Mouse (Mus musculus) adrenal gland, postnatal 14 days (tissue): ENCODE data around the gene Cdc42se2. TPM values are rescaled to one million over a fixed set of nuclear protein-coding genes. Genes with fewer than 3 reads are reported as not detected.

ENCODE experiments used
- DNase-seq: peaks from one replicate; pipeline ENCODE4 v3.0.0; 2021; ENCODE audit warnings: mixed read lengths
- total RNA-seq: library from RNA; stranded (reverse); gene quantifications from 2 replicates; pipeline ENCODE4 v1.2.3, GENCODE M21; 2021

Cdc42se2 gene
- total RNA-seq, 1 experiment from 2014 or later, result 19.7 TPM

DNA sequence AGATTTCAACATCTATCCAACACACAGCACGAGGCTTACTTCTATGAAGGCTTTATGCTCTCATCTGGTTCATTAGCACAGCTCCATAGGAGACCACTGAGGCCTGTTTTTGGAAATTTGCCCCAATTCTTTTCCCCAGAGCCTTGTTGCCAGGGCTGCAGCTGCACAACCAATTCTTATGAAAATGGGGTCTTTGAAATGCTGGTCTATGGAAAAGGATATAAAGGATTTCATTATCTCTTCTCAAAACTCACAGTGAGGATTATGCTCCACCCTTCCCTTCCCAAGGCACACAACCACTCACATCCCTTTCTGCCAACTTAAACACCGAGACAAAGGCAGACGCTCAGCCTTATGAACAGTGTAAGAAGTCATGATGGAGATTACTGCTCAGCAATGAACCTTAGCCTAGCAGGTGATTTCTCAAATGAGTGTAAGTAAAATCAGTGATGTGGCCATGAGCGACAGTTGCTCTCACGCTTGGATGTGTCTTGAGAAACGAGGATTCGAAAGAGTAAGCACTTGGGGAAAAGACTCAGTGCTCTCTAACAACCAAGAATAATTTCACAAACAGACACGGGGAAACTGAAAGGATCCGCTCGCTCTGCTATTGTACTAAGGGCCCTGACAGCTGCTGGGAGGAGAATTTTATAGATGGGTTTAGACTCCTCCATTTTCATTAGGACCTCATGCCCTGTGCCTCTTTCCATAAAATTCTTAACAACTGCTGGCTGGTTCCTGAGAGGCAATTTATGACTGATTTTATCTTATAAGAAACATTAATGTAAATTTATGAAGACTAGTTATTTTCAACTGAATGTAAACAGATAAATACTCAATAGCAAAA is 33.0 kb downstream of the Cdc42se2 start:
- DNase-seq, result no peak

DNA sequence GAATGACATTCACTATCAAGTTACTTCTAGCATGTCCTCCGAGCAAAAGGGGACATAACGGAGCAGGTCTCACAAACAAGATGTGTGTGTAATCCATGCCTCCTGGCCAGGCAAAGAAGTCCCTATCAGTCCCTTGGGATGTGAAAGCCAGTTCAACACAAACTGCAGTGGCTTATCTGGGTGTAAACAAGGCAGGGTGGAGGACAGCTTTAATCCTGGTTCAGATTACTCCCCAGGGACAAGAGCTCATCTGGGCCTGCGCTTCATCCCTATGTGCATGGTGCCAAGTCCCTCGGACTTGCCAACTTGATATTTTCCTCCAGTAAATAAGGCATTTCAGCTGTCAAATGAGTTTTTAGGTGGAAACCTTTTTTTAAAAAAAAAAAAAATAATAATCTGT is 36.0 kb downstream of the Cdc42se2 start:
- DNase-seq, result no peak

DNA sequence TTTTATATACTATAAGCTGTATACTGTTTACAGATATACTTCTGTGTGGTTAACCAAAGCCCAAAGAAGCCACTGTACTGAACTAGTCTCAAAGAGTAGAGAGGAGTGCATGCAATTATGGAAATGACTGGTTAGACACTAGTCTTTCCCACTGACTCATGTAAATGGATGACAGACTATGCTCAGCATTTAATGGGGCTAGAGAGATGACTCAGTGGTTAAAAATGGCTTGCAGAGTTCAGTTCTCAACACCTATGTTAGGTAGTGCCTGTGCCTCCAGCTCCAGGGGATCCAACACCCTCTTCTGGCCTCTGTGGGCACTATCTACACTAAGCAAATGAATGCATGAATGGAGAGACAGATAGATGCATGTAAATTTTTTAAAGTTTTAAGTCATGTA is 38.6 kb downstream of the Cdc42se2 start:
- DNase-seq, result no peak

DNA sequence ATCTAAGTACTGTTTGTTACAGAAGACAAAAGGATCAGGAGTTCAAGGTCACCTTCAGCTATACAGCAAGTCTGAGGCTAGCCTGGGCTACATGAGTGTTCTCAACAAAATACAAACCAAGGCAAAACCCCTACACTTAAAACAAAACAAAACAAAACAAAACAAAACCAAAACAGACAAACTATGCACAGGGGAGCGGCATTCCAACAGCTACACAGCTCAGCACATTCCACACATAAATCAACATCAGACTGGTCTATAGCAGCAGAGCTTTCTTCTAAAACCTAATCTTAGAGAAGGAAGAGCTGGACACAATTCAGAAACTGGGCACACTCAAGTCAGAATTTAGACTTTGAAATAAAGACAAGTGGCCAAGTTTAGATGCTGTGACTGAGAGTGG is 43.2 kb downstream of the Cdc42se2 start:
- no peak for DNase-seq

DNA sequence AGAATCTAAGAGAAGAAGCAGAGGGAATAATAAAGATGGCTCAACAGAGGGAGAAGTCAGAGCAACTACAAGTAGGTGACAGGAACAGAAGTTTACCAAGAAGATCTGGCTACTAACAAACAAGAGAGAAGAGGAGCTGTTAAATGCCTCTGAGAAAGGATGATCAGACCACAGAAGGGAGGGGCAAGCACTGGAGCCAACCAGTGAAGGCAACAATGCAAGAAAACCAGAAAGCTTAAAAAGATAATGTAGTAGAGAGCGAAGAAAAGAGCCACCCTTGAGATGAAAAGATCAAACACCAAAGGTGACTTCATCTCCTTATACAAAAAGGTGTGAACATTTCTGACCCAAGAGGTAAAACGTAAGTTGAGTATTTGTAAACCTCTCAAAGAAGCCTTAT is 46.1 kb downstream of the Cdc42se2 start:
- no peak for DNase-seq

DNA sequence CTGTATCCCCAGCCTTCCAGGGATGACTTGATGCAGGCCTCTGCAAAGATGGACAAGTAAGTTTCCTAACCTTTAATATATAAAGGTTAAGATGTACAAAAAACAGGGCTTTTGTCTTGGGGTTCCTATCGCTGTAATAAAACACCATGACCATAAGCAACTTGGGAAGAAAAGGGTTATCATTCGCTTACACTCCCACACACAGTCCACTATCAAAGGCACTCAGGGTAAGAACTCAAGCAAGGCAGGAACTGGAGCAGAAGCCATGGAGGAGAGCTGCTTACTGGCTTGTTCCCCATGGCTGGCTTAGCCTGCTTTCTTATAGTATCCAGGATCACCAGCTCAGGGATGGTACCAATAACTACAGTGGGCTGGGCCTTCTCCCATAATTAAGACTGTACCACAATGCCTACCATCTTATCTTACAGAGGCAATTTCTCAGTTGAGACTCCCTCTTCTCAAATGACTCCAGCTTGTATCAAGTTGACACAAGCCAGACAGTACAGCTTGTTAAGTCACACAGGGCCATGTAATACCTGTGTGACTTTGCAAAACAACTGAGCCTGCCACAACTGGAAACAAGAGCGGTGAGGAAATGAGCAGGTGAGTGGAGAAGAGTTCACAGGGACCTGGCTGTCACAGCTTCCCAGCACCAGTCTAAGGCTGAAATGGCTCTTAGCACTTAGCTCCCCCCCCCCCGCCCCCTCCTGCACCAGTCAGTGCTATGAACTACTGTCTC is 48.3 kb downstream of the Cdc42se2 start:
- DNase-seq, result no peak

DNA sequence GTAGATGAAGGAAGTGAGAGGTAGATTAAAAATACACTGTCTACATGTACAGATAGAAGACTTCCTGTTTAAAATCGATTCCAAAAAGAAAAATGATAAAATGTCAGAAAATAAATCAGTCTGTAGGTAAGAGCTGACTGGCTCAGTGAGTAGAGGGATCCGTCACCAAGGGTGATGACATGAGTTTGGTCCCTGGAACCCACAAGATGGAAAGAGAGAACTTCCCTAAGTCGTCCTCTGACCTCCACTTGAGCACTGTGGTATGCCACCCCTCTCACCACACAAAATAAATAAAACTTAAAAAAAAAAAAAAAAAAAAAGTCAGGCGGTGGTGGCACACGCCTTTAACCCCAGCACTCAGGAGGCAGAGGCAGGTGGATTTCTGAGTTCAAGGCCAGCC is 50.6 kb downstream of the Cdc42se2 start:
- DNase-seq, result no peak

DNA sequence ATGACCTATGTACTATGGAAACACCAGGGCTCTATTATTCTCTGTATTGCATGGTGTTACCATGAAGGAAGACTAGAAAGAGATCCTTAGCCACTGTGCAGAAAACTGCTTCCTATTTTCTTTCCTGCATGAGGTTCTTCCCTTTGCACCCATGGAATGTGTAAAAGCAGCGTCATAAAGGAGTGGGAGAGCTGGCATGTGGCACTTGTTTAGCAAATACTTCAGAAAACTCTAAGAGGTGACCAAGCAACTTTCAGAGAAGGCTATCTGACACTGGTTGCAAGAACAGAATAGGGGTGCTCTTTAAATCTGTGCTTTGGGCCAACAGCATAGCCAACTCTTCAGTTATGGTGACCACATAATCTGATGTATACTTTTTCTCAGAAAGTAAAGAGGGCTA is 52.4 kb downstream of the Cdc42se2 start:
- no peak for DNase-seq

DNA sequence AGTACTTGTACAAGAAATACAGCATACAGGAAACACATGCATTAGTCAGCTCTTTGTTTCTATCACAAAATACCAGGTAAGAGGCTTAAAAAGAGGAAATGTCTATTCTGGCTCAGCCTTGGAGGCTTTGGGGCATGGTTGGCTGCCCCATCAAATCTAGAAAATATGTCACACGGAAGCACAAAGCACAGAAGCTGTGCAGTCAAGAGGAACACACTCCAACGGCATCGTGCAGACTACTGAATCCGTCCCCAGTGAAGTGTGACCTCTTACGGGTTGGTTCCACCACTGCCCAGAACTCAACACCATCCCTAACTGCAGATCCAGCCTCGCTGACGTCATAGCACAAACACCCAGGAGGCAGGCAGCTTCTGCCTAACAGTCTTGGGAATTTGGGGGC is 53.9 kb downstream of the Cdc42se2 start:
- no peak for DNase-seq

DNA sequence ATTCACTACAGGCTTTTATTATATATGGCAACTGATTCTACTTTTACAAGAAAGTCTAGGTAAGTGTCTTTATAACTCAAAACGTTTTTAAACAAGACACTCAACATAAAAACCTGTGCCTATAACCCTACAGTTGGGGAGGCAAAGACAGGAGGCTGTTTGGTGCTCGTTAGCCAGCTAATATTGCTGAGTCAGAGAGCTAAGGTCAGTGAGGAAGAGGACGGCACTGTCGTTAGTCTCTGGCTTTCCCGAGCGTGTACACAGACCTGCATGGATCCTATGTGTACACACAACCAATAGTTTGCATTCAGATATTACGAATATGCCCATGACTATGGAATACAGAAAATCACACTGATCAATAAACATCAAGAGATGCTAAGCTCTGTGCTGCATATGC is 56.1 kb downstream of the Cdc42se2 start:
- no peak for DNase-seq

DNA sequence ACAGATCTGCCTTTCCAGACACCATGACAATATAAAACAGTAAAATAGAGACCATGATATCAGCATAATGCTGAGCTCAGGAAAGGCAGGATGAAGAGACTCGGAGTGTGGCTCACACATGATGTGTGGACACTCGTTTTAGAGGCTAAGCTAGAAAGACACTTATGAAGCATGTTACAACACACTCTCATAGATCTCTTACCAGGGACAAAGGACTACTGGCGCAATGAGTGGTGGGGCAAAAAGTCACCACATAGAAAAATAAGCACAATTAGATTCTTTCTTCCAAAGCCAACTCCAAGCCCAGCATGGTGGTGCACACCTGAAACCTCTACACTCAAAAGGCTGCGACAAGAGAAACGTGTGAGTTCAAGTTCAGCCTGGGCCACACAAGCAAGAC is 56.5 kb downstream of the Cdc42se2 start:
- DNase-seq, result no peak

DNA sequence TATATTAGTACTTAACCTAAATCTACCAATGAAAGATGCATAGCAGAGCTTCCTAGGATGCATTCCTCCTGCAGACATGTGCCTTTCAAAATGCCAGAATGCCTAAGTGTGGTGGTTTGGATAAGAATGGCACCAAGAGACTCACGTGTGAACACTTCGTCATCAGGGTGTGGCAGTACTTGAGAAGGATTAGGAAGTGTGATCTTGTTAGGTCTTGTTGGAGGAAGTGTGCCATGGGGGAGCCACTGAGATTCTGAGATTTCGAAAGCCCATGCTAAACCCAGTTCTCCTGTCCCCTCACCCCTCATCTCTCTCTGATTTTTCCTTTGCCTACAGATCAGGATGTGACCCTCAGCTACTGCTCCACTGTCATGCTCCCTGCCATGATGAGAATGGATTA is 58.2 kb downstream of the Cdc42se2 start:
- no peak for DNase-seq

DNA sequence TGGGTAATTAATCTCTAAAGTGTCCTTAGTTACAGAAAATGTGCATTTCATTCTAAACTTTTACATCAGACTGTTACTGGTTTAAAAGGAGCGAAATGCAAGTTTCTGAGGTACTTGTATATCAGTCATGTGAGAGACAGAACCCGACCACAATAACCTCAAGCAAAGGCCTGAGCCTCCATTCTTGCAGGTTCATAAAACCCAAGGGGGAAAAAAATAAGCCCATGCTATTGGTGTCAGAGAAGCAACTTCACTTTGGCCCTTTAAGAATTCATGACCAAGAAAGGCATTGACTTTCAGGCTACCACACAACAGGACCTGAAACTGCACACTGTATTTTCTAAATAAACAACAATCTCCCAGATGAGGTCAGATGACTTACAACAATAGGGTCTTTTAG is 59.1 kb downstream of the Cdc42se2 start:
- DNase-seq, result no peak

DNA sequence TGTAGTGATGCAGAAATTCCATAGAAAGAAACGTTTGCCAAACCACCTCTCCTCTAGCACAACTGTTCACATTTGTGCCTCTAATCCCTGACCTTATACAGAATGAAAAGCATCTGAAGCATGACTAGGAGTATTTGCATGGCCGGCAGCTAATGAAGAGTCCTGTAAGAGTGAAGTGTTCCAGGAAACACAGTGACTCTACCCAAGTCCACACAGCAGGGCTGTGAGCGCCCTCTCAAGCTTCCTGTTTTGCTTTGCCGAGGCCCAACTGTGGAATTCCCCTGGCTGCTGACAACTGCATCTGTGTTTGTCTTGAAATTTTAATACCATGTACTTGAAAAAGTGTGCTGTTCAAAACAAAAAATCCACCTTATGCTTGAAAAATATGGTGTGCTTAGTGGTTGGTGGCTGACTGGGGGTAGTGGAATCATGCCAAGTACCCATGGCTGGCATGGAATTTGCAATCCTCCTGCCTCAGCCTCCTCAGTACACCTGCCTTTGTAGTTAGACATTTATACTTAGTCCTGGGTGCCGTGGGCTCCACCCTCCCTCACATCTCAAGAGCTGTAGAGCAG is 60.1 kb downstream of the Cdc42se2 start:
- DNase-seq, result peak; percentile 27

DNA sequence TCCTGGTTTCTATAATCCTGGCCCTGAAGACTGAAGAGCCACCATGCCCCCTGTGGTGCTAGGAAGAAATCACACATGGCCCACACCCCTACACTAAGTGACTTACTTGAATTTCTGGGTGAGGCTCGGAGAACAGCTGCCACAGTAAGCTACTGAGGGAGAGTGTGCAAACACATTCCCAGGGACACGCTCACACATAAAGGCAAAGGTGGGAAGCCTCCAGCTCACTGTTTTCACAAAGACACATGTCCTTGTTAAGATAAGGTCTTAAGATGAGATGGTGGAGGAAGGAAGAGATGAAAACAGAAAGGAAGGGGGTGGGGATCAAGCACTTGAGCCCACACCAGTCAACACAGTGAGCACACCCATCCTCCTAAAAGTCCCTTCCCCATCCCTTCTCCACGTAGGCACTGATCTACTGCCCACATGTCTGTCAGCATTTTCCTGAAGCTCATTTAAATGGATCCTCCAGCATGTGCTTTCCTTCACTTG is 60.9 kb downstream of the Cdc42se2 start:
- no peak for DNase-seq

DNA sequence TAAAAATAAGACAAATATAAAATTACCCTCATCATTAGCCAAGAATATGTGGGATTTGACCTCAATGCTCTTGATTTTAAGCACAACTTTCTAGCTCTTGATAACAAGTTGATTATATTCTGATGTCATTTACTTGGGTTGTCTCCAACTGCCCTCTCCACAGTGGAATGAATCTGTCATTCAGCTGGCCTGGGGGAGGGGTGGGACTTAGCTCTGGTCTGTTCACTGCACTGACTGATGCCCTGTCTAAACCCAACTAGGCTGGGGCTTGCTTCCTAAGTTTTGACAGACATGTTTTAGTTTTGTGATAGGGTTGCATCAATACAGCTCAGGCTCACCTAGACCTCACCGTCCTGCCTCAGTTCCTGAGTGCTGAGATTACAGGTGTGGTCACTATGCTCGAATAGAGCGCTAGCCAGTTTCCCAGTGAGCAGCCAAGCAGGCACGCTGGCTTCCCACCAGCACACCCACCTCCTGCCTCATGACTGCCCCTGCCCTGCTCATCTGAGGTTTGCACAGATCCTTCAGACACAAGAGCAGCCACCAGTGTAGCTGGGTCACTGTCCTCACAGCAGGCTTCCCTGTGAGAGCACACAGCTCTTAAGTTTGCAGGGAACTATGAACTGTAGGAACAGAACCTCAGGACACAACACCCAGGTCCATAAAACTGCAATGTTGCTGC is 63.0 kb downstream of the Cdc42se2 start:
- peak; percentile 69 for DNase-seq

DNA sequence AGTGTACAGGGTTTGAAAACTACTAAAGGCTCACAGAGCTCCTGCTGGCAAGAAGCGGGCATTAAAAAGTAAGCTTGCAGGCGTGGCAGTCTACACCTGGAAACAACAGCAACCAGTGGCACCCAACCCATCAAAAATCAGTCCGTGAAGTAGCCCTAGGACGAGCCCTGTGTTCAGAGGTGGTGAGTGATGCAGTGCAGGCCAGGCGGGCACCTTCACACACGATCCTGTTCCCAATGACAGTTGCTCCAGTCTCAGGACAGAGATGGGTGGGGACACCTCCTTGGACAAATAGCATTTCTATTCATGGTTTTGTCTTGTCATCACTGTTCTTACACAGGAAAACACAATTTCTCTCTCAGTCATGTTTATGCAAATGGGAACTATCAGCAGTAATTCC is 65.4 kb downstream of the Cdc42se2 start:
- no peak for DNase-seq

DNA sequence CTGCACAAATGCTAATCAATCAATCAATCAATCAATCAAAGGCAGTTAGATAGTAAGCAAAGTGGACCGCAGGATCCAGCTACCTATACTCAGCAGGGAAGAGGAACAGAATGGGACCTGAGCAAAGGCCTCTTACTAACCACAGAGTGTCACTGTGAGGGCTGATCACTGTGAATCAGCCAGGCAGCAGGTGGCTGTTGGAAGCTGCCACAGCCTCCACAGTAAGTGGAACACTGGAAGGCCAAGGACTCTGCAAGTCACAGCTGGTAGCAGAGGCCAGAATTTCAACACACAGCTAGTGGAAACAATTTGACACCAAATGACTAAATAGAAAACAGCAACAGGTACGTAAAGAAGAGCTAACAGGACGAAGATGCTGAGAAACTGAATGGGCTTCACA is 68.9 kb downstream of the Cdc42se2 start:
- DNase-seq, result peak; percentile 46

DNA sequence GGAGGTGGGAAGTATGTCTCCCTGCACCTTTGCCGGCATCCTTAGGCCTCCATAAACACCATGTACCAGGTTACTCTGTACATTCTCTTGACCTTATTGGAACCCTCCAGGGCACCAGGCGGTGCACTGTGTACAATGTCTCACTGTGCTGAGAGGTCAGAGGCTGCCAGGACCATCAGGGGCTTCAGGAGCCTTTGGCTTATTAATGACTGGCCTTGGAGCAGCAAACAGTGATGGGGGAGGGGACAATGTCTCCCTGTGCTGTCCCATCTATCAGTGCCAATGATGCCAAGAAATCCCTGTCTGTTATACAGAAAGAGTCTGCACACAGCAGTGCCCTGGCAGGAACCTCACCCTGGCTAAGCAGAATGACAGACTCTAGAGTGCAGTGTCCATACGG is 69.6 kb downstream of the Cdc42se2 start:
- no peak for DNase-seq

DNA sequence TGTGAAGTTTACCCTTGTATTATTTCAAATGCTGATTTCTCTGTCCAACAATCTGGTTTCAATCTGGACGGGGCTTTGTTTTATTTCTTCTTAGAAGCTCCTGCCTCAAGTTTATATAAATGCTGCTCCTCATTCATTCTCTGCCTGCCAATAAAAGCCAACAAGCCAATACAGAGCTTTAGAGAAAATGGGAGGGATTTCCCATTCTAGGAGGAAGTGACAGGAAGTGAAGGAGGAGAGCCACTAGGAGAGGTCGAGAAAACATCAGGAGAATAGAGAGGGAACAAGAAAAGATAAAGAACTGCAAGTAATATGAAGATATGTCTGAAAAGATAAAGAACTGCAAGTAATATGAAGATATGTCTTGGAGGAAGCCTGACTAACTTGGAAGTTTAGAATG is 74.6 kb downstream of the Cdc42se2 start:
- DNase-seq, result no peak

DNA sequence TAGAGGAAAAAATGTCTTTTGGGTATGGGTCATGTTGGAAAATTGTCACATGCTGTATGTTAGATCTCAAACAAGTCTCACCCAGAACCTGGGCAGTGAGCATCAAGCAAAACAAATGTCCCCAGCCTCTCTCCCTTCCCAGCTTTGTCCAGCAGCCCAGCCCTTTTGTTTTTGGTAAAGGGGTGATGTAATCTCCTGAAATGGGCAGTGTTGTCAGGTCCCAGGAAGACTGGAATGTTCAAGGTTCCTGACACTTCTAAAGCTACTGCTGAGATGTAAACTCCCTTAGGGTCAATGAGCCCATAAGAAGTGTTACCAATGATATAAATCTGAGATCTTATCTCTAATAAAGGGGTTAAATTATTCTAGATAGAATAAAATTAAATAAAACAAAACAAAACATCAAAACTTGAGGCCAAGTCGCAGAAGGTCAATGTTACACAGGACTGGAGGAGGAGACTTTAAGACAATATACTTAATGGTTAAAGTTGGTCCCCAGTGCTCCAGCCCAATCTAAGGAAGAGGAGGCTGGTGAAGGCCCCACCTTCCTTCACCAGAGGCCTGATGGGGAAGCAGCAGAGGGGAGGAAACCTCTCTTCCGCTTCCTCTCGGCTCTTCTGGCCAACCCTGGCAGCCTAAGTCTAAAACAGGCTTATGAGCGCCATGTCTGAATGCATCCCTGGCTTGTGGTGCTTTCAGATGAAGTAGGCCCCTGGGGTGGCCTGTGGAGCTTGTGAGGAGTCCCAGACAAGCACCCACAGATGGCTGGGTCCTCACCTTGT is 76.8 kb downstream of the Cdc42se2 start:
- no peak for DNase-seq

DNA sequence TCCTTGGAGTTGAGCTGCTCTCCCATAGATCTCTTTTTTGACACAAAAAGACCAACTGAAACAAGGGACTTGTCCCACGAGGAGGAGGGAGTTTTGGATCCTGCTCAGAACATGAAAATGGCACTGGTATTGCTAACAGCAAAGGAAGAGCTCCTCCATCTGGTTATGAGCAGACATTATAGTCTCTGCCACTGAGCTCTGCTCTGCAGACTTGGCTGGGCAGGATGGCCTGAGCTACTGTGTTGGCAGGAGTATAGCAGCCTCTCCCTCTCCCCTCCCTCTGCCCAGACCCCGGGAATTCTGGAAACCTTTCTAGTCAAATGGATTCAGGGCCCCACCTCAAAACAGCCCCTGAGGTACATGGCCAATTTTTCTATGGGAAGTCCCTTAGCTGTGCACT is 77.8 kb downstream of the Cdc42se2 start:
- DNase-seq, result no peak
